Mouse (Mus musculus) hindbrain, embryonic 16.5 days (tissue): ENCODE results near the gene Pmepa1. TPM values are rescaled to one million over a fixed set of nuclear protein-coding genes. Genes with fewer than 3 reads are reported as not detected.

ENCODE experiments used
- ATAC-seq: fragments of 200-750 bp; cut with Nextera tagmentation; 2 replicates; pipeline ENCODE4 v1.8.0; 2017; ENCODE audit warnings: moderate TSS enrichment, moderate library complexity
- H3K27ac ChIP-seq: fragments of 300-500 bp; sonication (generic); 2 replicates; pipeline ENCODE4 v1.5.1; 2014; ENCODE audit warnings: low read depth, mild to moderate bottlenecking, control low read depth, low read length, moderate library complexity
- H3K27me3 ChIP-seq: fragments of 300-500 bp; sonication (generic); replicated peaks from 2 replicates; pipeline ENCODE4 v1.6.1; 2014; ENCODE audit warnings: low read length; ENCODE audit not compliant: control insufficient read depth, insufficient read depth
- H3K36me3 ChIP-seq: fragments of 300-500 bp; sonication (generic); 2 replicates; pipeline ENCODE4 v1.6.1; 2014; ENCODE audit warnings: mild to moderate bottlenecking, low read length, moderate library complexity, mixed read lengths; ENCODE audit not compliant: control insufficient read depth, insufficient read depth
- H3K4me1 ChIP-seq: fragments of 300-500 bp; sonication (generic); 2 replicates; pipeline ENCODE4 v1.6.1; 2014; ENCODE audit warnings: low read depth, low read length; ENCODE audit not compliant: control insufficient read depth, insufficient read depth
- H3K4me2 ChIP-seq: fragments of 300-500 bp; sonication (generic); 2 replicates; pipeline ENCODE4 v1.6.1; 2014; ENCODE audit warnings: mild to moderate bottlenecking, low read length, control low read depth, moderate library complexity
- H3K4me3 ChIP-seq: fragments of 300-500 bp; sonication (generic); 2 replicates; pipeline ENCODE4 v1.5.1; 2014; ENCODE audit warnings: mild to moderate bottlenecking, low read length, control low read depth, moderate library complexity
- H3K9ac ChIP-seq: fragments of 300-500 bp; sonication (generic); 2 replicates; pipeline ENCODE4 v1.6.1; 2014; ENCODE audit warnings: low read depth, mild to moderate bottlenecking, control low read depth, low read length, moderate library complexity
- H3K9me3 ChIP-seq: fragments of 300-500 bp; sonication (generic); 2 replicates; pipeline ENCODE4 v1.6.1; 2014; ENCODE audit warnings: mild to moderate bottlenecking, low read length, moderate library complexity; ENCODE audit not compliant: control insufficient read depth
- WGBS: fragments of 180-500 bp; shearing (Covaris S2); extraction: QIAGEN DNeasy Blood & Tissue Kit; methylation state at CpG from one replicate; pipeline ENCODE4 v1.1.7; 2014; 5-methylcytosine and 5-hydroxymethylcytosine counted together
- polyA plus RNA-seq: library from polyadenylated mRNA; unstranded; fragments of >200 nt; fragmentation: Nextera tagmentation; extraction: Ambion mirVana; gene quantifications from 2 replicates; pipeline ENCODE4 v1.2.1, GENCODE M21; 2015

Gene Pmepa1
- polyA plus RNA-seq, 1 experiment from 2014 or later = 3.2 TPM

DNA sequence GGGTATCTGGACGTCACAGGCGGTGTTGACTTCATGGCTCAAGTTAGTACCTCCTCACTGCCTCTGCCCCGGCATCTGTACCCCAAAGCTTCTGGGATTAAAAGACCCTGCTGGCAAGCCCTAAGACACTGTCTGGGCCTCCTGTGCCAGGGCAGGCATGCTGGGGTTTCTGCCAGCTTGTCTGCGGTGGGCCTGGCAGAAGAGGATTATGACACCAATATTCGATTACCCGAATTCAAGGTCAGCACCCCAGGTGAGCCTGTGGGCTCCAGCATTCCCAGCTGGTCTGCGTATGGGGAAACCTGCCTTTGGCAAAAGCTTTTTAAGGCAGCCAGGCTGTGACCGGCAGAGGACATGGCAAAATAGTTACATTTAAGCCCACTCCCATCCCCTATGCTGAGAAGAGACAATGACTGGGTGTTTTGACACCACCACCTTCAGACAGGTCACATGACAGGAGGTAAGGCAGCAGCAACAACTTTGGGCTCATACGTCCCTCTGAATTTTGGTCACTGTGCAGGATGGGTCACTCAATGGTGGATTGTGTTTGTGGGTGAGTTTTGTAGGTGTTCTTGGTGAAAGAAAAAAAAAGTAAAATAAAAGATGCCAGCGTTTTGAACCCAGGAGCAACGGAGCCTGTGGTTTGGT lies 5.6 kb downstream of the Pmepa1 start:
- WGBS = 59% methylated on average over 11 of the region's 11 CpGs
- H3K9ac ChIP-seq = no peak overlapping the region

DNA sequence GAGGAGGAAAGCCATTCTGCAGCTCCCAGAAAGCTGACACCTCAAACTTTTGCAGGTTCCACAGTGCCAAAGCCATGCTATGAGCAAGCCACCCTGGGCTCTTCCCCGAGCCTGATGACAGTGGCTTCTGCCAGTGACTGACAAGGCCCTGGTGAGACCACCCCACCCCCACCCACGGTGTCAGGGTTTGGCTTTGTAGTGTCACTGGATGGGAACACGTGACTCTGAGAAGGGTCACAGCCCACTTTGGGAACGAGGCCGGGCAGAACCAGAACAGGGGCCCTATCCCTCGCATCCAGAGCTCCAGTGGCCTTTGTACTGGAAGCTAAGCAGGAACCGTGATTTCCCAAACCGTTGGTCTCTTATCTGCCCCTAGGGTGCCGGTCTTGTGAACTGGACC lies 6.1 kb downstream of the Pmepa1 start:
- H3K36me3 ChIP-seq = no peaks in the 10 kb centered on the region
- no peak overlapping the region for H3K4me3 ChIP-seq
- no peak overlapping the region for H3K9ac ChIP-seq
- WGBS = 44% methylated on average over 9 of the region's 9 CpGs
- H3K27me3 ChIP-seq = no peaks in the 10 kb centered on the region
- no peak for ATAC-seq
- no peak overlapping the region for H3K4me2 ChIP-seq
- H3K27ac ChIP-seq = no peak overlapping the region
- H3K4me1 ChIP-seq = peaks cover 44% of the 10 kb centered on the region
- H3K9me3 ChIP-seq = no peaks in the 10 kb centered on the region

More for the DNA sequence above, 5.6 kb downstream of the Pmepa1 start:
- Histone ChIP-seq H3K4me3 (no peak overlapping the region), H3K4me2 (no peak overlapping the region), H3K27ac (no peak overlapping the region), H3K27me3 (no peaks in the 10 kb centered on the region), H3K9me3 (no peaks in the 10 kb centered on the region), H3K36me3 (no peaks in the 10 kb centered on the region), H3K4me1 (peaks cover 42% of the 10 kb centered on the region)
- ATAC-seq = no peak

DNA sequence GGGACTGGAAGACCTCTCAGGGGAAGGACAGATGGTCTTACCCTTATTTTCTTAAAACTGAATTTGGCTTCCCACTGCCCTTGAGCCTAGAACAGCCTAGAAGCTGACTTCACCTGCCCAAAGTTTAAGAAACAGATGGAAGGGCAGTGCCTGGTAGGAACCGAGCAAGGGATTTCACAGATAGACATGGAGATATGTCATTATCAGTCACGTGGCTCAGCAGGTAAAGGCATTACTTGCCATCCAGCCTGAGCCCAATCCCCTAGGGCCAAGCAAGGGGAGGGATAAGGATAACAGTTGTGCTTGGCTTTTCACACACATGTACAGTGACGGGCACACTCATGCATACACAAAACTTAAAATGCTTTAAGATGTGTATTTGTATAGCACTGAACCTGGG lies 8.8 kb downstream of the Pmepa1 start:
- 83% methylated on average over 3 of the region's 3 CpGs for WGBS
- Histone ChIP-seq H3K4me3 (no peak overlapping the region), H3K9ac (no peak overlapping the region), H3K9me3 (no peaks in the 10 kb centered on the region), H3K27me3 (no peaks in the 10 kb centered on the region), H3K27ac (no peak overlapping the region), H3K4me2 (no peak overlapping the region), H3K4me1 (peaks cover 44% of the 10 kb centered on the region), H3K36me3 (no peaks in the 10 kb centered on the region)
- ATAC-seq = no peak

DNA sequence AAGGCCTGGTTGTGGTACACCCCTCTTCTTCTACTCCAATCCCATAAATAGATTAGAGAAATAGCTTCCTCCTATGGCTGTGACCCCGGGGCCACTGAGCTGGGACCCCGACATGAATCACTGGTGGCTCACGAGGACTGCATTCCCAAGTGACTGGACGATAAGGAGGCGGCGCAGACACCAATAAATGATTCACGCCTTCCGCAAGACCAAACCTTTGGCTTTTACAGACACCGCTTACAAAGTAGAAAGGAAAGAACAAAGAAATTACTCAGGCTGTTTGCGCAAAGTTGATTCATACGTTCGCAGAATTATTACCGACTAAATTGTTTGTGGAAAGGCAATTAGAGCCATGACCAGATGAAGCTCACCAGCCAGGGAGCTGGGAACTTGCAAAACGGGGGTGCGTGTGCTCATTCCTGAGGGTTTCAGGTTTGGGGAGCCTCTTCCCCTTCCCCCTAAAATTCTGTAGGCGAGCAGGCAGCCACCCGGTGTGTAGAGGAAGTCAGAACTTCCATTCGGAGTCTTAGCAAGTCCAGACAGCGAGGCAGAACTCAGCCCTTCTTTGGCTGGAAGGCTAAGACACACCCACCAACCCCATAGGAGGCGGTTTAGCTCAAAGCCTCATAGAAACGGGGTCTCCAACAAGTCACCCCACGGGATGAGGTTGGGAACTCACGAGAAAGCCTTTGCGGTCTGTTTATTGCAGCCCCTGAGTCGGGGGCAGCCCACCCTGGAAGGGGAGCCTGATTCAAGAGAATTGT lies 9.8 kb downstream of the Pmepa1 start:
- H3K27ac ChIP-seq = no peak overlapping the region
- WGBS = 66% methylated on average over 25 of the region's 25 CpGs
- no peak overlapping the region for H3K9ac ChIP-seq

DNA sequence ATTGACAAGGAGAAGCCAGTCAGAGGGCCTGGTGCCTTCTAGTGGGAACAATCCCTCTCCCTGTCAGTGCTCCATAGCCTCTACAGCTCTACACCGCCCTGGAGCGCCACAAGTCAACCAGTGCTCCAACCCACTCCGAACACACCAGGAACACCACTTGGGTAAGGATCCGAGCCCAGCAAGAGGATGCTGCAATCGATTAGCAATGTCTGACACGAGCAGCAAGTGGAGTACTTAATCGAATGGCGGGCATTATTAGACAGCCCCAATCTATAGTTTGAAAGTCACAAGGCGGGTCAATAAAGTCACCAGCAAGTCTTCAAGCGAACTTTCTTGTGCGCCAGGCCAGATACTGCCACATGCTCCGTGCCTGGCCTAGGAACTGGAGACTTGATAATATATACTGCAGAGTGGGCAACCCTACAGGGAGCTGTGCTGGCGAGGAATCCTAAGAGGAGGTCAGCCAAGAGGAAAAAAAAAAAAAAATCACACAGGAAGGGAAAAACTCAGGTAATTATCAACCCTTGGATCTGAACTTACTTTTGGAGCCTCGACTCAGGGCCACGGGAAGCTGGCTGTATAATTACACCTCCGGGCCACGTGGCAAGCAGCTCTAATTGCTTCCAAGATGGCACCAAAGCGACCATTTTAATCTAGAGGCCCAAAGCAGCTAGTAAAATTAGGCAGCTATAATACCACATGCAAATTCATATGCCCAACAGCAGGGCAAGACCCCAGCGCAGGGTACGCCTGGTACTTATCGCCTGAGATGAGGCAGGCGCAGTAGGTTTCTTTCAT lies 10.7 kb downstream of the Pmepa1 start:
- Histone ChIP-seq H3K27me3 (no peaks in the 10 kb centered on the region), H3K4me3 (no peak overlapping the region), H3K36me3 (no peaks in the 10 kb centered on the region), H3K9me3 (no peaks in the 10 kb centered on the region), H3K4me1 (peaks cover 42% of the 10 kb centered on the region), H3K9ac (no peak overlapping the region), H3K4me2 (no peak overlapping the region), H3K27ac (no peak overlapping the region)
- ATAC-seq = no peak
- WGBS = 84% methylated on average over 22 of the region's 22 CpGs

More for the DNA sequence above, 9.8 kb downstream of the Pmepa1 start:
- Histone ChIP-seq H3K4me1 (peaks cover 43% of the 10 kb centered on the region), H3K36me3 (no peaks in the 10 kb centered on the region), H3K9me3 (no peaks in the 10 kb centered on the region), H3K4me3 (no peak overlapping the region), H3K27me3 (no peaks in the 10 kb centered on the region), H3K4me2 (no peak overlapping the region)
- no peak for ATAC-seq

DNA sequence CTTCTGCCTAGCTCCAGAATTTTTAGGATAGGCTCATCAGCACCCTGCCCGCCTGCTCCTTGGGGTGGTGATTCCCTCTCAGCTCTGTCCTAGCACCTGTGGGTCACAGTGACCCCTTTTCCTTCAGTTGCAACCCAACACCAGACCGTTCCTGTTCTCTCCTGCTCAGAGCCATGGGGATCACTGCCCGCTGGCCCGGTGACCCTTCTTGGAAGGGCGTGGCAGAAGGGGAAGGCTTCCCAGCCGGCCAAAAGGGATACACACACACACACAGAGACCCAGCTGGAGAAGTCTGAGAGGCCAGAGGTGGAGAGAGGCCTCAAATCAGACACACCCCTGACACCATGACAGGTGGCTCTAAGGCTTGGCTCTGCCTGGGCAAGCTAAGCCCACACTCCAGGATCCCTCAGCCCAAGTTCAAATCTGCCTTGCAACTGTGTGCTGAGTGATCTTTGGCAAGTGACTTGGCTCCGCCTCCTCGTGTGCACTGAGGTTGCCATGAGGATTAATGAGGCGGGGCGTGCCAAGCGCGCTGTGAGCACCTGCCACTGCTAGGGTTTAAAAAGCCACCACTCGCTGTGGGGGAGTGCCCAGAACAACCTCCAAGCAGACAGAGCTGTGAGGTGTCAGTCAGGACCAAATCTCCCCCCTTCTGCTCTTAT lies 11.7 kb downstream of the Pmepa1 start:
- H3K9ac ChIP-seq = no peak overlapping the region

DNA sequence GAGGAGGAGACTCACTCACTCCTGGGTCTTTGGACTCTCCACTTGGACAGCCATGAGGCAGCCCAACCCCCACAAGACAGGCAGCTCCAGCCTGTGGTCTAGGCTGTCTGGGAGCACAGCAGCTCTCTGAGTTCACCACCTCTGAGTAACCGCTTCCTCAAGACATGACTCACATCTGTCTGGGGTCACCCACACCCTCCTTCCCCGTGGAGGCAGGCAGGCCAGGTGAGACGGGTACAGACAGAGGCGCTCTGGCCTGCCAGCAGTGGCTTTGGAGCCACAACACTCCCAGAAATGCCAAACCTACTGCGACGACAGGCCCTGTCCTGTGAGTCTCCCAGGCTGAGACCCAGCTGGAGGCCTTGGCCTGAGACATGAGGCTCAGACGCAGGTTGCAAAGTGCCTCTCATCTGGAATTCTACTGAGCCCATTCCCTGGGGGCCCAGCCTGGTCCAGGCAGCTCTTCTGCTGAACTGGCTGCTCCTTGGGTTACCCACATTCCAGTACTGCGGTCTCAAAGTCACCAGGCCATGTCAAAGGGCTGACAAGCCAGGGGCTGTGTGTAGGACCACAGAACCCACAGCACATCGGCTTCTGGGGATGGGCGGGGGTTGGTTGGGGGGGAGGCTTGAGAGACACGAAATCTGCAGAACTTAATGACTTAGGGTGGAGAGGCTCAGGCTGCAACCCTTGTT lies 12.6 kb downstream of the Pmepa1 start:
- Histone ChIP-seq H3K36me3 (no peaks in the 10 kb centered on the region), H3K9ac (no peak overlapping the region), H3K4me3 (no peak overlapping the region), H3K27me3 (no peaks in the 10 kb centered on the region), H3K4me2 (no peak overlapping the region), H3K9me3 (no peaks in the 10 kb centered on the region), H3K4me1 (peaks cover 43% of the 10 kb centered on the region), H3K27ac (no peak overlapping the region)
- WGBS = 65% methylated on average over 11 of the region's 11 CpGs
- no peak for ATAC-seq

More for the DNA sequence above, 11.7 kb downstream of the Pmepa1 start:
- Histone ChIP-seq H3K36me3 (no peaks in the 10 kb centered on the region), H3K27me3 (no peaks in the 10 kb centered on the region), H3K4me3 (no peak overlapping the region), H3K4me2 (0 out of 2 replicates have a peak overlapping the region, but pooled peaks have one; percentile 13), H3K9me3 (no peaks in the 10 kb centered on the region), H3K27ac (no peak overlapping the region), H3K4me1 (peaks cover 42% of the 10 kb centered on the region)
- 26% methylated on average over 13 of the region's 13 CpGs for WGBS
- ATAC-seq = peak; percentile 70

DNA sequence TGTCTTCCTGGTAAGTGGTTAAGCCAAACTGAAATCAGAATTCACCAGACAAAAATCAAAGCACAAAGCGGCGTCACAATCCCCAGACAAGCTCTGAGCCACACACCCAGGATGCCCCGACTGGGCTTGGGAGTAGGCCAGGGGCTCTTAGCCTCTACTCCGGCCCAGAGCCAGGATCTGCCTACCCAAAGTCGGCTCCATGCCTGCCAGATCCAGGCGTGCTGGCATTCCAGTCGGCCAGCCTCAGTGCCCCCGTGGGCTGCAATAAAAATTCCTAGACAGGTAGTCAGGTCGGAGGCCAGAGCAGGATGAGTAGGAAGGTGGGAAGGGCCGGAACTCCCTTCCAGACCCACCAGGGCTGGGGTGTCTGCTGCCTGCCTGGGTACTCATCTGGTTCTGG lies 14.8 kb downstream of the Pmepa1 start:
- Histone ChIP-seq H3K4me3 (no peak overlapping the region), H3K27me3 (no peaks in the 10 kb centered on the region), H3K9ac (no peak overlapping the region), H3K4me1 (peaks cover 61% of the 10 kb centered on the region), H3K4me2 (no peak overlapping the region), H3K36me3 (no peaks in the 10 kb centered on the region), H3K27ac (no peak overlapping the region), H3K9me3 (no peaks in the 10 kb centered on the region)
- ATAC-seq = no peak
- 56% methylated on average over 10 of the region's 10 CpGs for WGBS
